18 mouse cellular contexts compared by ENCODE assay signal in the genomic region with DNA sequence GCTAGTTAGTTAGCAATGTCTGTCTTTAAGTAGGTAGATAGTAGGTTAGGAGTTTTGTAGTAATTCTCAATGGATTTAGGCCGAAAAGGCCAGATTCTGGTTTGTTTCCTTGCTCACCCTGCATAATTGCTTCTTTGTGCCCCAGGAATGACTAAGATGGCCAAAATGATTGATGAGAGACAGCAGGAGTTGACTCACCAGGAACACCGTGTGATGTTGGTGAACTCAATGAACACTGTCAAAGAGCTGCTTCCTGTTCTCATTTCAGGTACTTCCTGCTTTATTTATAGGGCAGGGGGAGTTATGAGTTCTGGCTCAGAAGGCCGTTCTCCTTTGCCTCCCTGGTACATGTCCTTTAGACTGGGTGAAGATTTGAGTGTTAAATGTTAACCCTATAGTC. TPM values are rescaled to one million over a fixed set of nuclear protein-coding genes. Genes with fewer than 3 reads are reported as not detected.
A peak's percentile ranks its signal among the peaks of the same experiment; 100 is the strongest.
DNase-seq lines count a peak whose midpoint lies in the region; ATAC-seq and TF ChIP-seq lines count a peak whose summit lies in the region.
"Had no signal": no experiment of that assay in that cellular context is flagged by ENCODE, and none has a peak within 500 bp of the region (broad histone marks: within the 10 kb centered on the region; RNA-seq: fewer than 3 reads in every experiment).

No protein-coding gene starts in this region.

- H3K36me3 ChIP-seq in liver, postnatal 0 days (replicated peaks; ENCODE audit: insufficient read depth, low read length), result peaks cover 26% of the 10 kb centered on the region
- peaks cover 0 to 2% of the 10 kb centered on the region in 2 experiments for H3K36me3 ChIP-seq in CH12.LX (replicated peaks in 1 of 2; ENCODE audit: control insufficient read depth in 1 of 2, insufficient read depth in 1 of 2, low read length in 1 of 2)
- H3K36me3 ChIP-seq in splenic B cell, adult 2 months (ENCODE audit: control insufficient read depth, insufficient read depth, low read length, poor library complexity, severe bottlenecking), result no peaks in the 10 kb centered on the region
- H3K36me3 ChIP-seq: midbrain, embryonic 12.5 days had no signal

- no peak overlapping the region for H3K4me3 ChIP-seq in liver, postnatal 0 days (ENCODE audit: low read depth, low read length)
- H3K4me3 ChIP-seq in CH12.LX (replicated peaks in 1 of 3; ENCODE audit: low read depth in 2 of 3, low read length in 2 of 3, poor library complexity in 1 of 3), result no peak overlapping the region
- no peak overlapping the region for H3K4me3 ChIP-seq in layer of hippocampus, adult 2 months
- H3K4me3 ChIP-seq: embryonic facial prominence, embryonic 13.5 days; heart, embryonic 12.5 days; hindbrain, embryonic 12.5 days; limb, embryonic 10.5 days; lung, embryonic 15.5 days; midbrain, embryonic 12.5 days had no signal

- H3K79me2 ChIP-seq in CH12.LX (replicated peaks; ENCODE audit: control insufficient read depth, extremely low read depth, insufficient read depth, poor library complexity, severe bottlenecking), result no peaks in the 10 kb centered on the region

- no peaks in the 10 kb centered on the region for H3K4me1 ChIP-seq in liver, postnatal 0 days (ENCODE audit: insufficient read depth)
- peaks cover 4 to 10% of the 10 kb centered on the region in 2 experiments; a peak in 3 of 4 replicates for H3K4me1 ChIP-seq in CH12.LX (ENCODE audit: control insufficient read depth in 1 of 2, insufficient read depth in 2 of 2)
- H3K4me1 ChIP-seq: embryonic facial prominence, embryonic 13.5 days; heart, embryonic 12.5 days; hindbrain, embryonic 12.5 days; midbrain, embryonic 12.5 days had no signal

- dilution Hi-C loops in CH12.LX (cut with MboI; ENCODE audit: extremely low pct_ligation_motif_present, extremely low pct_unique_long_range_greater_than_20kb, low sequenced_read_pairs), result no loop called here

- DNase-seq in embryo, embryonic 11 days, result peak; percentile 10
- DNase-seq in embryo, embryonic 10.5 days (ENCODE audit: low spot score), result no peak
- no peak for DNase-seq in liver, postnatal 0 days
- DNase-seq in liver (no peak), CH12.LX (ENCODE audit: extremely low read depth) (peak; percentile 31)
- peak; percentile 24 for DNase-seq in splenic B cell, adult 2 months (ENCODE audit: low read depth, low spot score)
- DNase-seq in layer of hippocampus, adult 2 months (ENCODE audit: low spot score in 2 of 2), result no peak
- DNase-seq: cerebellum, adult 2 months; heart, postnatal 14 days; layer of hippocampus, adult 9-11 months had no signal

- no peak for TF ChIP-seq CTCF in liver, postnatal 0 days (IDR thresholded peaks at IDR 0.05; ENCODE audit: low read depth)
- no peak for TF ChIP-seq CTCF in CH12.LX (conservative IDR thresholded peaks at IDR 0.05 in 1 of 2, IDR thresholded peaks at IDR 0.05 in 1 of 2; ENCODE audit: low read depth in 2 of 2, low read length in 2 of 2)
- TF ChIP-seq CTCF in layer of hippocampus, adult 2 months (conservative IDR thresholded peaks at IDR 0.05), result no peak

- TF ChIP-seq EP300 in liver, postnatal 0 days (IDR thresholded peaks at IDR 0.05; ENCODE audit: low read depth), result 0 out of 2 replicates have a peak, but pooled peaks have one; percentile 22
- TF ChIP-seq EP300 in CH12.LX (IDR thresholded peaks at IDR 0.05; ENCODE audit: low read length), result no peak

- no peaks in the 10 kb centered on the region for H3K9me3 ChIP-seq in liver, postnatal 0 days (ENCODE audit: low read length)
- H3K9me3 ChIP-seq in CH12.LX (replicated peaks; ENCODE audit: low read length), result no peaks in the 10 kb centered on the region
- H3K9me3 ChIP-seq: embryonic facial prominence, embryonic 13.5 days; heart, embryonic 12.5 days; hindbrain, embryonic 12.5 days; limb, embryonic 10.5 days; lung, embryonic 15.5 days; midbrain, embryonic 12.5 days had no signal

- ATAC-seq in liver, postnatal 0 days, result no peak
- ATAC-seq: forebrain, embryonic 16.5 days had no signal

- no peak overlapping the region for H3K27ac ChIP-seq in liver, postnatal 0 days (ENCODE audit: low read depth)
- H3K27ac ChIP-seq in CH12.LX (ENCODE audit: insufficient read depth, low read depth), result no peak overlapping the region
- no peak overlapping the region; the same call in 1 of the 2 replicates for H3K27ac ChIP-seq in layer of hippocampus, adult 2 months
- H3K27ac ChIP-seq: embryonic facial prominence, embryonic 13.5 days; hindbrain, embryonic 12.5 days; limb, embryonic 10.5 days; lung, embryonic 15.5 days; midbrain, embryonic 12.5 days had no signal

- no peak overlapping the region for H3K9ac ChIP-seq in liver, postnatal 0 days (replicated peaks)
- no peak overlapping the region for H3K9ac ChIP-seq in CH12.LX (ENCODE audit: insufficient read depth, low read depth)
- H3K9ac ChIP-seq: embryonic facial prominence, embryonic 13.5 days; heart, embryonic 12.5 days; hindbrain, embryonic 12.5 days; lung, embryonic 15.5 days; midbrain, embryonic 12.5 days had no signal

- TF ChIP-seq POLR2A in CH12.LX (IDR thresholded peaks at IDR 0.05; ENCODE audit: low read depth, low read length), result no peak

- TF ChIP-seq RAD21 in CH12.LX (IDR thresholded peaks at IDR 0.05; ENCODE audit: low read depth, low read length), result no peak

- H3K27me3 ChIP-seq in liver, postnatal 0 days (ENCODE audit: insufficient read depth, low read length), result no peaks in the 10 kb centered on the region
- H3K27me3 ChIP-seq in CH12.LX (replicated peaks), result no peaks in the 10 kb centered on the region
- no peaks in the 10 kb centered on the region for H3K27me3 ChIP-seq in splenic B cell, adult 2 months (ENCODE audit: control insufficient read depth, insufficient read depth, low read length, poor library complexity, severe bottlenecking)
- H3K27me3 ChIP-seq: embryonic facial prominence, embryonic 13.5 days; heart, embryonic 12.5 days; hindbrain, embryonic 12.5 days; lung, embryonic 15.5 days; midbrain, embryonic 12.5 days had no signal

- WGBS in liver, postnatal 0 days (ENCODE audit: insufficient replicate concordance), result 44% methylated on average over 3 of the region's 3 CpGs

- no peak overlapping the region for H3K4me2 ChIP-seq in liver, postnatal 0 days (ENCODE audit: low read depth, low read length)
- no peak overlapping the region for H3K4me2 ChIP-seq in CH12.LX (ENCODE audit: insufficient read depth, low read depth, poor library complexity, severe bottlenecking)
- H3K4me2 ChIP-seq: embryonic facial prominence, embryonic 13.5 days; heart, embryonic 12.5 days; hindbrain, embryonic 12.5 days; liver, embryonic 11.5 days; lung, embryonic 15.5 days; midbrain, embryonic 12.5 days had no signal

- in situ Hi-C loops in CH12.LX (cut with MboI; ENCODE audit: low pct_ligation_motif_present, low pct_unique_long_range_greater_than_20kb, low sequenced_read_pairs), result no loop called here

TF ChIP-seq in CH12.LX, 34 proteins besides CTCF, POLR2A, EP300 and RAD21:
- no peak for TF ChIP-seq MYC (IDR thresholded peaks at IDR 0.05; ENCODE audit: low read depth, low read length)
- no peak for TF ChIP-seq MAFK (IDR thresholded peaks at IDR 0.05; ENCODE audit: insufficient replicate concordance, low read length)
- TF ChIP-seq USF2 (conservative IDR thresholded peaks at IDR 0.05; ENCODE audit: low read depth, low read length), result no peak
- no peak for TF ChIP-seq POLR2AphosphoS2 (IDR thresholded peaks at IDR 0.05; ENCODE audit: low read depth, low read length)
- no peak for TF ChIP-seq CHD1 (IDR thresholded peaks at IDR 0.05; ENCODE audit: low read depth, low read length)
- TF ChIP-seq SIN3A (IDR thresholded peaks at IDR 0.05; ENCODE audit: low read length), result no peak
- no peak for TF ChIP-seq ZKSCAN1 (IDR thresholded peaks at IDR 0.05; ENCODE audit: borderline replicate concordance, low read depth, low read length)
- no peak for TF ChIP-seq ZNF384 (IDR thresholded peaks at IDR 0.05; ENCODE audit: low read depth, low read length)
- TF ChIP-seq NELFE (IDR thresholded peaks at IDR 0.05; ENCODE audit: low read depth, low read length), result no peak
- no peak for TF ChIP-seq KAT2A (IDR thresholded peaks at IDR 0.05; ENCODE audit: insufficient replicate concordance, low read length)
- TF ChIP-seq NRF1 (IDR thresholded peaks at IDR 0.05; ENCODE audit: low read depth, low read length), result no peak
- no peak for TF ChIP-seq ZC3H11A (IDR thresholded peaks at IDR 0.05; ENCODE audit: low read depth, low read length)
- TF ChIP-seq GABPA (IDR thresholded peaks at IDR 0.05; ENCODE audit: insufficient replicate concordance, low read depth, low read length), result no peak
- TF ChIP-seq TCF12 (IDR thresholded peaks at IDR 0.05; ENCODE audit: low read depth, low read length), result no peak
- TF ChIP-seq PAX5 (IDR thresholded peaks at IDR 0.05; ENCODE audit: low read length), result no peak
- TF ChIP-seq E2F4 (IDR thresholded peaks at IDR 0.05; ENCODE audit: insufficient replicate concordance, low read depth, low read length), result no peak
- TF ChIP-seq ELF1 (IDR thresholded peaks at IDR 0.05; ENCODE audit: low read depth, low read length), result no peak

RNA-seq across cellular contexts. Expression of gene Vcl, which starts 56.3 kb away (rescaled TPM):
- polyA plus RNA-seq in liver, postnatal 0 days (2015; fragmentation: Nextera tagmentation; extraction: Ambion mirVana), result 9.3 and 11.6 TPM in 2 replicates
- total RNA-seq in CH12.LX (2012; rRNA removed) (2.1 and 2.6 TPM in 2 replicates), CH12.LX (2014; rRNA removed) (3.9 and 4.6 TPM in 2 replicates)
- polyA plus RNA-seq in CH12.LX (2012; ENCODE audit: insufficient read length, low read depth), result 4.5 and 7.1 TPM in 2 replicates
- 10 to 100 TPM; 30.9 to 38.9 TPM for total RNA-seq in layer of hippocampus, adult 2 months (2021)

Comparison
In these comparisons a context has a peak if more than half of its experiments do, and no peak if none do; other contexts are left out.
1. DNase-seq: peak in embryo, embryonic 11 days (single experiment), CH12.LX (single experiment) and splenic B cell, adult 2 months (single experiment); none in embryo, embryonic 10.5 days (single experiment), liver, postnatal 0 days (single experiment), liver (single experiment) and layer of hippocampus, adult 2 months (0 of 2).
2. RNA of gene Vcl, which starts 56.3 kb away (total RNA-seq): 30.9 to 38.9 TPM in layer of hippocampus, adult 2 months; 2.1 to 4.6 TPM in CH12.LX; every median in the first group is over 4 times any median in the second.